Mouse (Mus musculus) hindbrain, postnatal 0 days (tissue): ENCODE measurements at regions not wholly inside any gene's neighbourhood (a gene's known extent, or its start where the extent isn't known, plus 50 kb on each side); places are given as distances from the start of the nearest gene placed in this dataset.
A peak's percentile ranks its signal among the peaks of the same experiment; 100 is the strongest.
"Not testable (repeated sequence)": the region's sequence is repeated elsewhere in the genome, so short reads cannot be mapped to it uniquely, and the experiment has no call there.

Experiments
- ATAC-seq: fragments of 200-750 bp; cut with Nextera tagmentation; 2 replicates; pipeline ENCODE4 v1.8.0; 2017; ENCODE audit warnings: mild to moderate bottlenecking, moderate TSS enrichment, moderate library complexity
- DNase-seq: peaks from one replicate; pipeline ENCODE4 v3.0.0-alpha.2; 2015; ENCODE audit warnings: low spot score
- H3K27ac ChIP-seq: fragments of 300-500 bp; sonication (generic); 2 replicates; pipeline ENCODE4 v1.5.1; 2014; ENCODE audit warnings: mild to moderate bottlenecking
- H3K27me3 ChIP-seq: fragments of 300-500 bp; sonication (generic); 2 replicates; pipeline ENCODE4 v1.6.1; 2014; ENCODE audit warnings: low read length, mixed read lengths; ENCODE audit not compliant: insufficient read depth
- H3K36me3 ChIP-seq: fragments of 300-500 bp; sonication (generic); 2 replicates; pipeline ENCODE4 v1.6.1; 2014; ENCODE audit warnings: low read length, mixed read lengths; ENCODE audit not compliant: insufficient read depth
- H3K4me1 ChIP-seq: fragments of 300-500 bp; sonication (generic); 2 replicates; pipeline ENCODE4 v1.6.1; 2014; ENCODE audit warnings: antibody characterized with exemption, low read length, mixed read lengths; ENCODE audit not compliant: insufficient read depth
- H3K4me2 ChIP-seq: fragments of 300-500 bp; sonication (generic); 2 replicates; pipeline ENCODE4 v1.6.1; 2014; ENCODE audit warnings: low read depth, mild to moderate bottlenecking, low read length, moderate library complexity, mixed read lengths
- H3K4me3 ChIP-seq: fragments of 300-500 bp; sonication (generic); 2 replicates; pipeline ENCODE4 v1.5.1; 2014; ENCODE audit warnings: low read length
- H3K9ac ChIP-seq: fragments of 300-500 bp; sonication (generic); replicated peaks from 2 replicates; pipeline ENCODE4 v1.6.1; 2014; ENCODE audit warnings: mild to moderate bottlenecking, low read length, moderate library complexity, mixed read lengths
- H3K9me3 ChIP-seq: fragments of 300-500 bp; sonication (generic); 2 replicates; pipeline ENCODE4 v1.6.1; 2016; ENCODE audit warnings: low read length, mixed read lengths
- CTCF ChIP-seq: IDR thresholded peaks from 2 replicates; pipeline ENCODE4 v1.5.1; 2016; ENCODE audit warnings: antibody characterized with exemption, control low read depth, low read depth
- WGBS: fragments of 180-500 bp; shearing (Covaris S2); extraction: QIAGEN DNeasy Blood & Tissue Kit; methylation state at CpG from one replicate; pipeline ENCODE4 v1.1.7; 2014; 5-methylcytosine and 5-hydroxymethylcytosine counted together

- H3K4me1 ChIP-seq = no peaks in the 10 kb centered on the region
- no peaks in the 10 kb centered on the region for H3K36me3 ChIP-seq
- WGBS = 70% methylated on average over 1 of the region's 1 CpGs
- no peak for DNase-seq
- ATAC-seq = no peak
- no peak overlapping the region for H3K9ac ChIP-seq
- no peak overlapping the region for H3K27ac ChIP-seq
- TF ChIP-seq CTCF = no peak
- H3K4me3 ChIP-seq = no peak overlapping the region
- no peaks in the 10 kb centered on the region for H3K27me3 ChIP-seq
- H3K4me2 ChIP-seq = no peak overlapping the region
- no peaks in the 10 kb centered on the region for H3K9me3 ChIP-seq
These were observed 146.1 kb upstream of the Zfp648 start for GRCm38 (mm10) chr1:154054874-154055273.

GRCm38 (mm10) chr1:154061397-154061796 lies 139.6 kb upstream of the Zfp648 start:
- not testable (repeated sequence) for ATAC-seq, H3K9ac ChIP-seq, DNase-seq, H3K27ac ChIP-seq, H3K27me3 ChIP-seq, H3K36me3 ChIP-seq, H3K4me3 ChIP-seq, H3K4me1 ChIP-seq, H3K9me3 ChIP-seq, H3K4me2 ChIP-seq
- WGBS = 85% methylated on average over 2 of the region's 2 CpGs

GRCm38 (mm10) chr1:154061851-154062250 lies 139.1 kb upstream of the Zfp648 start:
- WGBS = 87% methylated on average over 1 of the region's 1 CpGs
- Histone ChIP-seq H3K9ac (no peak overlapping the region), H3K27me3 (no peaks in the 10 kb centered on the region), H3K4me1 (no peaks in the 10 kb centered on the region), H3K9me3 (no peaks in the 10 kb centered on the region), H3K4me3 (no peak overlapping the region), H3K27ac (no peak overlapping the region), H3K36me3 (no peaks in the 10 kb centered on the region), H3K4me2 (no peak overlapping the region)
- DNase-seq = no peak
- no peak for ATAC-seq
- TF ChIP-seq CTCF = no peak

GRCm38 (mm10) chr1:154062666-154063065 lies 138.3 kb upstream of the Zfp648 start:
- no peaks in the 10 kb centered on the region for H3K4me1 ChIP-seq
- H3K9me3 ChIP-seq = no peaks in the 10 kb centered on the region
- no peak overlapping the region for H3K4me2 ChIP-seq
- H3K4me3 ChIP-seq = no peak overlapping the region
- no peak for ATAC-seq
- no peak for TF ChIP-seq CTCF
- no peak for DNase-seq
- no peaks in the 10 kb centered on the region for H3K27me3 ChIP-seq
- H3K36me3 ChIP-seq = no peaks in the 10 kb centered on the region
- no peak overlapping the region for H3K27ac ChIP-seq
- no peak overlapping the region for H3K9ac ChIP-seq
- WGBS = 79% methylated on average over 7 of the region's 7 CpGs

GRCm38 (mm10) chr1:154064633-154065032 lies 136.4 kb upstream of the Zfp648 start:
- Histone ChIP-seq H3K9ac (no peak overlapping the region), H3K36me3 (no peaks in the 10 kb centered on the region), H3K4me1 (no peaks in the 10 kb centered on the region), H3K9me3 (no peaks in the 10 kb centered on the region), H3K27ac (no peak overlapping the region), H3K27me3 (no peaks in the 10 kb centered on the region), H3K4me2 (no peak overlapping the region), H3K4me3 (no peak overlapping the region)
- 89% methylated on average over 5 of the region's 5 CpGs for whole genome bisulfite sequencing
- DNase-seq (no peak), ATAC-seq (no peak)
- TF ChIP-seq CTCF = no peak

- Histone ChIP-seq H3K9ac (no peak overlapping the region), H3K9me3 (no peaks in the 10 kb centered on the region), H3K27me3 (no peaks in the 10 kb centered on the region), H3K4me3 (no peak overlapping the region), H3K36me3 (no peaks in the 10 kb centered on the region), H3K4me2 (no peak overlapping the region), H3K27ac (no peak overlapping the region), H3K4me1 (no peaks in the 10 kb centered on the region)
- no peak; the same call in 1 of the 2 replicates for ATAC-seq
- TF ChIP-seq CTCF = no peak
- DNase-seq = peak; percentile 31
- 72% methylated on average over 18 of the region's 18 CpGs for whole genome bisulfite sequencing
These were observed 135.4 kb upstream of the Zfp648 start for GRCm38 (mm10) chr1:154065336-154066329.

GRCm38 (mm10) chr1:154067856-154068255 lies 133.1 kb upstream of the Zfp648 start:
- TF ChIP-seq CTCF = no peak
- WGBS = 89% methylated on average over 1 of the region's 1 CpGs
- DNase-seq (no peak), ATAC-seq (no peak)
- Histone ChIP-seq H3K36me3 (no peaks in the 10 kb centered on the region), H3K4me1 (no peaks in the 10 kb centered on the region), H3K4me3 (no peak overlapping the region), H3K9me3 (no peaks in the 10 kb centered on the region), H3K4me2 (no peak overlapping the region), H3K27me3 (no peaks in the 10 kb centered on the region), H3K27ac (no peak overlapping the region), H3K9ac (no peak overlapping the region)
